Mouse (Mus musculus): Measurements from ENCODE around the gene Gipc3.

- TF ChIP-seq CTCF (IDR thresholded peaks at IDR 0.05) (peak; percentile 63), POLR2A (IDR thresholded peaks at IDR 0.05; ENCODE audit: insufficient read depth, low read depth, low read length) (no peak)
Measured at GRCm38 (mm10) chr10:81316338-81317060, 26.6 kb downstream of the Gipc3 start.
